Mouse (Mus musculus) left cerebral cortex, adult 11 months (tissue): ENCODE data around the gene Fam111a.
A peak's percentile ranks its signal among the peaks of the same experiment; 100 is the strongest.

Source experiments
- DNase-seq: peaks from one replicate; pipeline ENCODE4 v3.0.0; 2022; ENCODE audit warnings: low spot score

Gene Fam111a

GRCm38 (mm10) chr19:12564197-12564596, 18.7 kb downstream of the Fam111a start:
- no peak for DNase-seq

GRCm38 (mm10) chr19:12567011-12567410, 21.5 kb downstream of the Fam111a start:
- no peak for DNase-seq

GRCm38 (mm10) chr19:12570866-12571265, 25.3 kb downstream of the Fam111a start:
- no peak for DNase-seq

GRCm38 (mm10) chr19:12571687-12572086, 26.1 kb downstream of the Fam111a start:
- DNase-seq: no peak

GRCm38 (mm10) chr19:12572614-12573265, 27.2 kb downstream of the Fam111a start:
- no peak for DNase-seq

- peak; percentile 61 for DNase-seq
Observed at GRCm38 (mm10) chr19:12573266-12574011, 27.9 kb downstream of the Fam111a start.

- no peak for DNase-seq
Observed at GRCm38 (mm10) chr19:12574012-12574407, 28.5 kb downstream of the Fam111a start.

GRCm38 (mm10) chr19:12575107-12575506, 29.6 kb downstream of the Fam111a start:
- no peak for DNase-seq

GRCm38 (mm10) chr19:12575514-12575913, 30.0 kb downstream of the Fam111a start:
- DNase-seq: no peak

GRCm38 (mm10) chr19:12576639-12577038, 31.1 kb downstream of the Fam111a start:
- no peak for DNase-seq

GRCm38 (mm10) chr19:12585310-12585709, 39.8 kb downstream of the Fam111a start:
- DNase-seq: no peak

- peak; percentile 57 for DNase-seq
Observed at GRCm38 (mm10) chr19:12591908-12592307, 46.4 kb downstream of the Fam111a start.

GRCm38 (mm10) chr19:12595135-12595529, 49.6 kb downstream of the Fam111a start:
- no peak for DNase-seq

- peak; percentile 24 for DNase-seq
Observed at GRCm38 (mm10) chr19:12595530-12596289, 50.2 kb downstream of the Fam111a start.

- no peak for DNase-seq
Observed at GRCm38 (mm10) chr19:12596290-12597072, 50.9 kb downstream of the Fam111a start.

GRCm38 (mm10) chr19:12597073-12597405, 51.5 kb downstream of the Fam111a start:
- DNase-seq: no peak

- DNase-seq: no peak
Observed at GRCm38 (mm10) chr19:12598674-12599073, 53.1 kb downstream of the Fam111a start.

- no peak for DNase-seq
Observed at GRCm38 (mm10) chr19:12599674-12600073, 54.1 kb downstream of the Fam111a start, which contains the start of gene Gm4952. Gm4952 (plus strand) TSS chr19:12599974.

GRCm38 (mm10) chr19:12600684-12601480, 55.3 kb downstream of the Fam111a start:
- no peak for DNase-seq

GRCm38 (mm10) chr19:12608336-12608735, 62.8 kb downstream of the Fam111a start:
- DNase-seq: no peak

GRCm38 (mm10) chr19:12613646-12614045, 68.1 kb downstream of the Fam111a start:
- no peak for DNase-seq
